Mouse (Mus musculus): Measurements from ENCODE around the gene Cdk18.

DNA sequence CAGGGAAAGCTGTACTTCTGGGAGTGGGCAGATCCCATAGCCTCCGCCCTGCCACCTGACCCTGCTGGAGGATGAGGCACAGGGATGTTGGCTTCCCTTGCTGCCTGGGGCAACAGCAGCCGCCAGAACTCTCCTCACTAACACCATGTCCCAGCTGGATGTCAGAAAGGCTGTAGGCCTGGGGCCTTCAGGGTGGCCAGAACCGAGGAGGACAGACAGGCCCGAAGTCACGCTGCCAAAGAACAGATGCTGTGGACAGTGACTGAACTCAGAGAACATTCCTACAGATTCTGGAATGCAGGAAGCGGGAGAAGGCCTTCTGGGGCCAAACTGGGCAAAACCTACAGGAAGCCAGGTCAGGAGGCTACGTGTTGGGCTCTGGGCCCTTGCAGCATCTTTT lies 11.2 kb downstream of the Cdk18 start:
- no peak for TF ChIP-seq CTCF (IDR thresholded peaks at IDR 0.05; ENCODE audit: low read depth, low read length)
- no peak for TF ChIP-seq POLR2A (IDR thresholded peaks at IDR 0.05; ENCODE audit: extremely low read depth, insufficient read depth, low read length)

Data from liver, adult 2 months (tissue).